Mouse (Mus musculus): ENCODE measurements around the gene Rsph4a. TPM values are rescaled to one million over a fixed set of nuclear protein-coding genes. Genes with fewer than 3 reads are reported as not detected.

Rsph4a gene
- total RNA-seq (2023) = not detected

DNA sequence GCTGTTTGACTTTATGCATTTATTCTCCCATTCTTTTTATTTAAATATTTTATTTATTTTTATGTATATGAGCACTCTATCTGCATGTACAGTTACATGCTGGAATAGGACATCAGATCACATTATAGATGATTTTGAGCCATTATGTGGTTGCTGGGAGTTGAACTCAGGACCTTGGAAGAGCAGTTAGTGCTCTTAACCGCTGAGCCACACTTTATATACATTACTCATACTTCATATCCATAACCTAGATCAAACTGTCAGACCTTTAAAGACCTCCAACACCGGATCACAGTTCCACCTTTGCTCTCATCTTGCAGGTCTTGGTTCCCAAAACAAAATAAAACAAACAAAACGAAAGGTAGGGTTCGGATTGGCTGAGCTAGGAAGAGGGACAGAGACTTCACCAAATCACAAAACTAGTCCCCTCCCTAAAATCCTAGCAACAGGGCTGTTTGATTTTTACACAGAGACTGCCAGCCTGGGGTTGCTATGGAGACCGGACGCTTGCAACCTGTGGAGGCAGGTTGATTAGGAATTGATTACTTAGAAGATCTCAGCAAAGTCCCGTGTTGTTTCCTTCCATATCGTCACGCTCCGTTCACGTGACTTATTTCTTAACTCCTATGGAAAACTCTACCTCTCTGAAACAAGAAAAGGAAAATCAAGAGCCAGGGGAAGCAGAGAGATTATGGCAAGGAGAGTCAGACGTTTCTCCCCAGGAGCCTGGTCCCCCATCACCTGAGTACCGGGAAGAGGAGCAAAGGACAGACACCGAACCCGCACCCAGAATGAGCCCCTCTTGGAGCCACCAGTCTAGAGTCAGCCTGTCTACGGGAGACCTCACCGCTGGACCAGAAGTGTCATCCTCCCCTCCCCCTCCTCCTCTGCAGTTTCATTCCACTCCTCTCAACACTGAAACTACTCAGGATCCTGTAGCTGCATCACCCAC, at the start of gene Rsph4a:
Gene Rsph4a (plus strand): TSS at position 582 of the 952 bp plus-strand sequence.

GRCm38 (mm10) chr10:33857421-33857820, 47.5 kb upstream of the Rsph4a start, which contains the start of gene Sult3a1:
Gene Sult3a1 (plus strand): TSS chr10:33857721.

DNA sequence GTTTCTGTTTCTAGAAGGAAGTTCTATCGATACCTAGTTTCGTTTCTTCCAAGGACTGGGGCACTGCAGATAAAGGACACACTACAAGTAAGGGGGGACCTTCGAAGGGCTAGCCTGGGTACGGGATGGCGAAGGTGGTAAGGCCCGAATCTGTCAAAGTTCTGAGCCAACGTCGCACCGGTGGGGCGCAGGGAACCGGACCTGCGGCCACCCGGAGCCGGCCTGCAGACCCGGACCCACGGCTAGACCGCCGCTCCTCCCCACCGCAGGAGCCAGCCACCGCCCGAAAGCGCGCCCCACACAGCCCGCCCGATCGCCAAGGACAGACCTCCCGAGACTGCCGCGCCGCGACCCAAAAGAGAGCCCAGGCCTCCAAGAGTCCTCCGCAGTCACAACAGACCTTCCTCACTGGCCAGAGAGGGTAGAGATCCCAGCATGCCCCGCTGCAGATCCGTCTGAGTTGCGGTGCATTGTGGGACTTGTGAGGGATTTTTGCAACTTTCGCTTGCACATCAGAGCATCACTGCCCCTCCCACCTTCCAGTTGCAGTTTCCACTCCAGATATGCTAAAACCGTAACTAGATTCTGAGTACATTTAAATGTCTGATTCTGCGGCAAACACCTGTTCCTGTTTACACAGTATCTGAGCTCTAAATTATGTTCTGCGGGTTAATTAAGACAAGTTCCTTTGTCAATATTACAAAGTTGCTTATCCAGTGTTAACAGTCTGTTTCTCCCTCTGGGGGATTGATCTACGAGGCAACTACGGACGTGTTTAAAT, 46.1 kb downstream of the Rsph4a start, which contains the start of gene Zup1:
Gene Zup1 (minus strand): TSS at position 467 of the 781 bp plus-strand sequence.

Other genes with a start within 250 kb of the Rsph4a start
- not detected for gene Sult3a2, start 118.4 kb upstream of the Rsph4a start, total RNA-seq (2023)
- not detected for gene Sult3a1, start 47.4 kb upstream of the Rsph4a start, total RNA-seq (2023)
- gene Zup1, start 46.2 kb downstream of the Rsph4a start, total RNA-seq (2023) = 100 to 1,000 TPM; 106 to 131 TPM
- 10 to 100 TPM; 40.0 to 55.8 TPM for gene Rwdd1, start 114.5 kb downstream of the Rsph4a start, total RNA-seq (2023)
- gene Trappc3l, start 132.5 kb downstream of the Rsph4a start, total RNA-seq (2023) = not detected
- not detected for gene Calhm4, start 139.2 kb downstream of the Rsph4a start, total RNA-seq (2023)
- not detected for gene Calhm5, start 191.4 kb downstream of the Rsph4a start, total RNA-seq (2023)
- 10 to 100 TPM; 17.1 to 18.4 TPM for gene Calhm6, start 222.9 kb downstream of the Rsph4a start, total RNA-seq (2023)

Data from B cell, adult 67 days (primary cell).